Mouse (Mus musculus) myocyte (in vitro differentiated cells): ENCODE measurements around the gene St8sia1. TPM values are rescaled to one million over a fixed set of nuclear protein-coding genes. Genes with fewer than 3 reads are reported as not detected.
A peak's percentile ranks its signal among the peaks of the same experiment; 100 is the strongest.

ENCODE experiments used
- H3K27me3 ChIP-seq: one replicate; pipeline ENCODE4 v1.6.1; 2011; ENCODE audit not compliant: control insufficient read depth, insufficient read depth, insufficient read length
- H3K36me3 ChIP-seq: one replicate; pipeline ENCODE4 v1.6.1; 2011; ENCODE audit not compliant: control insufficient read depth, insufficient read depth
- H3K4me2 ChIP-seq: one replicate; pipeline ENCODE4 v1.6.1; 2011; ENCODE audit warnings: low read depth, control low read depth
- H3K4me3 ChIP-seq: one replicate; pipeline ENCODE4 v1.5.1; 2011; ENCODE audit warnings: mild to moderate bottlenecking, control low read depth, moderate library complexity
- H3K79me2 ChIP-seq: one replicate; pipeline ENCODE4 v1.6.1; 2011; ENCODE audit not compliant: control insufficient read depth, insufficient read depth
- H3ac ChIP-seq: one replicate; pipeline ENCODE4 v1.6.1; 2011; ENCODE audit not compliant: control insufficient read depth, insufficient read length
- CEBPB ChIP-seq: IDR thresholded peaks from 2 replicates; pipeline ENCODE4 v1.6.1; 2011; ENCODE audit warnings: mild to moderate bottlenecking, moderate library complexity; ENCODE audit not compliant: poor library complexity, insufficient read depth, severe bottlenecking
- E2F4 ChIP-seq: IDR thresholded peaks from one replicate; pipeline ENCODE4 v1.6.1; 2011; ENCODE audit warnings: mild to moderate bottlenecking, control low read depth, moderate library complexity; ENCODE audit not compliant: insufficient read depth
- MAX ChIP-seq: IDR thresholded peaks from one replicate; pipeline ENCODE4 v1.6.1; 2011; ENCODE audit warnings: low read depth, mild to moderate bottlenecking, control low read depth
- MYOD1 ChIP-seq, 3 experiments: IDR thresholded peaks; one replicate each; pipeline ENCODE4 v1.6.1; 2011; ENCODE audit warnings: control low read depth in 2 of 3, low read depth in 2 of 3, mild to moderate bottlenecking in 2 of 3, moderate library complexity in 1 of 3; ENCODE audit not compliant: insufficient read length in 2 of 3, control insufficient read depth in 1 of 3
- MYOG ChIP-seq, 3 experiments: IDR thresholded peaks; one replicate each; pipeline ENCODE4 v1.6.1; 2011; ENCODE audit warnings: control low read depth in 2 of 3, low read depth in 2 of 3, mild to moderate bottlenecking in 2 of 3; ENCODE audit not compliant: insufficient read length in 2 of 3, control insufficient read depth in 1 of 3, insufficient read depth in 1 of 3
- POLR2A ChIP-seq: IDR thresholded peaks from one replicate; pipeline ENCODE4 v1.6.1; 2011; ENCODE audit warnings: low read depth, mild to moderate bottlenecking, control low read depth, moderate library complexity; ENCODE audit not compliant: insufficient read length
- POLR2AphosphoS2 ChIP-seq: IDR thresholded peaks from one replicate; pipeline ENCODE4 v1.6.1; 2011; ENCODE audit warnings: low read depth, control low read depth; ENCODE audit not compliant: insufficient read length
- REST ChIP-seq: IDR thresholded peaks from one replicate; pipeline ENCODE4 v1.6.1; 2011; ENCODE audit warnings: mild to moderate bottlenecking, control low read depth, moderate library complexity; ENCODE audit not compliant: insufficient read depth, insufficient read length
- SRF ChIP-seq: IDR thresholded peaks from one replicate; pipeline ENCODE4 v1.6.1; 2011; ENCODE audit warnings: low read depth; ENCODE audit not compliant: control insufficient read depth, insufficient read length
- TCF12 ChIP-seq: IDR thresholded peaks from one replicate; pipeline ENCODE4 v1.6.1; 2011; ENCODE audit warnings: mild to moderate bottlenecking, control low read depth; ENCODE audit not compliant: poor library complexity, insufficient read depth, severe bottlenecking
- TCF3 ChIP-seq: IDR thresholded peaks from one replicate; pipeline ENCODE4 v1.6.1; 2011; ENCODE audit warnings: low read depth, control low read depth; ENCODE audit not compliant: insufficient read length
- USF1 ChIP-seq: IDR thresholded peaks from one replicate; pipeline ENCODE4 v1.6.1; 2011; ENCODE audit warnings: low read depth, mild to moderate bottlenecking, control low read depth, moderate library complexity
- polyA plus RNA-seq: library from polyadenylated mRNA; unstranded; fragments of >200 nt; fragmentation: generic; extraction: Trizol; gene quantifications from one replicate; pipeline ENCODE4 v1.2.1, GENCODE M21; 2012; ENCODE audit warnings: missing spikeins

Gene St8sia1
- polyA plus RNA-seq, 1 experiment: 0.02 TPM

- H3K79me2 ChIP-seq: no peaks in the 10 kb centered on the region
- peak overlapping the region; percentile 88 for H3K4me2 ChIP-seq
- no peaks in the 10 kb centered on the region for H3K36me3 ChIP-seq
- TF ChIP-seq POLR2AphosphoS2: no peak
- no peak for TF ChIP-seq USF1
- no peak overlapping the region for H3ac ChIP-seq
- H3K27me3 ChIP-seq: no peaks in the 10 kb centered on the region
- H3K4me3 ChIP-seq: no peak overlapping the region
These were observed 149.7 kb downstream of the St8sia1 start for GRCm38 (mm10) chr6:142814495-142814921.

- Histone ChIP-seq H3K4me2 (peak overlapping the region; percentile 88), H3K27me3 (no peaks in the 10 kb centered on the region), H3K4me3 (no peak overlapping the region), H3K36me3 (no peaks in the 10 kb centered on the region), H3ac (no peak overlapping the region), H3K79me2 (no peaks in the 10 kb centered on the region)
- TF ChIP-seq MYOD1 (IDR thresholded peaks at IDR 0.05; ENCODE audit: control insufficient read depth in 1 of 3, insufficient read length in 2 of 3, low read depth in 2 of 3): no peak
- TF ChIP-seq POLR2AphosphoS2: no peak
- TF ChIP-seq MYOG (IDR thresholded peaks at IDR 0.05; ENCODE audit: control insufficient read depth in 1 of 3, insufficient read depth in 1 of 3, insufficient read length in 2 of 3, low read depth in 2 of 3): no peak
- TF ChIP-seq REST: no peak
- no peak for TF ChIP-seq SRF
- TF ChIP-seq E2F4: no peak
- TF ChIP-seq USF1: no peak
- TF ChIP-seq TCF3: no peak
- TF ChIP-seq TCF12: no peak
- TF ChIP-seq MAX: no peak
- TF ChIP-seq POLR2A: no peak
- TF ChIP-seq CEBPB: no peak
These were observed 150.2 kb downstream of the St8sia1 start for GRCm38 (mm10) chr6:142814011-142814410.

- Histone ChIP-seq H3K36me3 (no peaks in the 10 kb centered on the region), H3ac (no peak overlapping the region), H3K4me3 (no peak overlapping the region), H3K27me3 (no peaks in the 10 kb centered on the region), H3K4me2 (no peak overlapping the region), H3K79me2 (no peaks in the 10 kb centered on the region)
- TF ChIP-seq REST (no peak), SRF (no peak), POLR2AphosphoS2 (no peak), TCF3 (no peak), MAX (no peak), TCF12 (no peak), E2F4 (no peak), CEBPB (no peak), MYOG (IDR thresholded peaks at IDR 0.05; ENCODE audit: control insufficient read depth in 1 of 3, insufficient read depth in 1 of 3, insufficient read length in 2 of 3, low read depth in 2 of 3) (no peak), POLR2A (no peak), MYOD1 (IDR thresholded peaks at IDR 0.05; ENCODE audit: control insufficient read depth in 1 of 3, insufficient read length in 2 of 3, low read depth in 2 of 3) (no peak), USF1 (no peak)
These were observed 151.3 kb downstream of the St8sia1 start for GRCm38 (mm10) chr6:142812969-142813368.

- Histone ChIP-seq H3ac (no peak overlapping the region), H3K36me3 (no peaks in the 10 kb centered on the region), H3K27me3 (no peaks in the 10 kb centered on the region), H3K4me2 (peak overlapping the region; percentile 24), H3K79me2 (no peaks in the 10 kb centered on the region), H3K4me3 (no peak overlapping the region)
- TF ChIP-seq POLR2A (no peak), CEBPB (no peak), E2F4 (no peak), MAX (no peak), MYOD1 (IDR thresholded peaks at IDR 0.05; ENCODE audit: control insufficient read depth in 1 of 3, insufficient read length in 2 of 3, low read depth in 2 of 3) (no peak), POLR2AphosphoS2 (no peak), SRF (no peak)
These were observed 154.0 kb downstream of the St8sia1 start for GRCm38 (mm10) chr6:142810239-142810638.

- Histone ChIP-seq H3ac (no peak overlapping the region), H3K79me2 (no peaks in the 10 kb centered on the region), H3K4me3 (no peak overlapping the region), H3K4me2 (peak overlapping the region; percentile 24), H3K36me3 (no peaks in the 10 kb centered on the region), H3K27me3 (no peaks in the 10 kb centered on the region)
- no peak for TF ChIP-seq TCF3
- no peak for TF ChIP-seq MYOG (IDR thresholded peaks at IDR 0.05; ENCODE audit: control insufficient read depth in 1 of 3, insufficient read depth in 1 of 3, insufficient read length in 2 of 3, low read depth in 2 of 3)
- no peak for TF ChIP-seq SRF
- TF ChIP-seq TCF12: no peak
- no peak for TF ChIP-seq E2F4
- TF ChIP-seq POLR2A: no peak
- no peak for TF ChIP-seq MYOD1 (IDR thresholded peaks at IDR 0.05; ENCODE audit: control insufficient read depth in 1 of 3, insufficient read length in 2 of 3, low read depth in 2 of 3)
- TF ChIP-seq USF1: no peak
- no peak for TF ChIP-seq CEBPB
- no peak for TF ChIP-seq POLR2AphosphoS2
- no peak for TF ChIP-seq MAX
- TF ChIP-seq REST: no peak
These were observed 154.7 kb downstream of the St8sia1 start for GRCm38 (mm10) chr6:142809373-142810098.
